Mouse (Mus musculus) brain, embryonic 14.5 days (tissue): Measurements from ENCODE around the gene Fhdc1.

Experiments used
- CTCF ChIP-seq: fragments of 200-500 bp; IDR thresholded peaks from 2 replicates; pipeline ENCODE4 v1.5.1; 2012; ENCODE audit warnings: inconsistent platforms, mild to moderate bottlenecking, moderate library complexity, borderline replicate concordance; ENCODE audit not compliant: insufficient read depth, insufficient read length; ENCODE audit errors: extremely low read depth
- POLR2A ChIP-seq: fragments of 200-500 bp; IDR thresholded peaks from 2 replicates; pipeline ENCODE4 v1.6.1; 2012; ENCODE audit warnings: mild to moderate bottlenecking, inconsistent platforms, borderline replicate concordance; ENCODE audit not compliant: poor library complexity, insufficient read depth, insufficient read length, severe bottlenecking; ENCODE audit errors: extremely low read depth

GRCm38 (mm10) chr3:84442890-84443289 lies 37.3 kb downstream of the Fhdc1 start:
- no peak for TF ChIP-seq POLR2A
- no peak for TF ChIP-seq CTCF
